Mouse (Mus musculus) stomach, embryonic 14.5 days (tissue): Measurements from ENCODE around the gene Cd320. TPM values are rescaled to one million over a fixed set of nuclear protein-coding genes. Genes with fewer than 3 reads are reported as not detected.
A peak's percentile ranks its signal among the peaks of the same experiment; 100 is the strongest.

Source experiments
- ATAC-seq: fragments of 200-750 bp; cut with Nextera tagmentation; 2 replicates; pipeline ENCODE4 v1.8.0; 2017; ENCODE audit warnings: low read depth, moderate TSS enrichment; ENCODE audit not compliant: insufficient number of reproducible peaks, insufficient read depth, low FRiP score
- H3K27ac ChIP-seq: fragments of 300-500 bp; sonication (generic); 2 replicates; pipeline ENCODE4 v1.5.1; 2014; ENCODE audit warnings: mild to moderate bottlenecking, low read length, moderate library complexity, mixed read lengths
- H3K27me3 ChIP-seq: fragments of 300-500 bp; sonication (generic); 2 replicates; pipeline ENCODE4 v1.6.1; 2014; ENCODE audit warnings: low read length, control low read depth, mixed read lengths; ENCODE audit not compliant: control insufficient read depth, insufficient read depth
- H3K36me3 ChIP-seq: fragments of 300-500 bp; sonication (generic); 2 replicates; pipeline ENCODE4 v1.6.1; 2014; ENCODE audit warnings: mild to moderate bottlenecking, control low read depth, low read length, moderate library complexity, mixed read lengths; ENCODE audit not compliant: control insufficient read depth, insufficient read depth
- H3K4me1 ChIP-seq: fragments of 300-500 bp; sonication (generic); 2 replicates; pipeline ENCODE4 v1.6.1; 2014; ENCODE audit warnings: low read length, control low read depth, mixed read lengths; ENCODE audit not compliant: control insufficient read depth, insufficient read depth
- H3K4me2 ChIP-seq: fragments of 300-500 bp; sonication (generic); replicated peaks from 2 replicates; pipeline ENCODE4 v1.6.1; 2014; ENCODE audit warnings: low read depth, low read length, control low read depth
- H3K4me3 ChIP-seq: fragments of 300-500 bp; sonication (generic); 2 replicates; pipeline ENCODE4 v1.5.1; 2014; ENCODE audit warnings: low read depth, low read length, control low read depth
- H3K9ac ChIP-seq: fragments of 300-500 bp; sonication (generic); replicated peaks from 2 replicates; pipeline ENCODE4 v1.6.1; 2014; ENCODE audit warnings: low read depth, mild to moderate bottlenecking, control low read depth, low read length, moderate library complexity, mixed read lengths
- H3K9me3 ChIP-seq: fragments of 300-500 bp; sonication (generic); 2 replicates; pipeline ENCODE4 v1.6.1; 2016; ENCODE audit warnings: low read depth, low read length, control low read depth; ENCODE audit not compliant: control insufficient read depth
- WGBS: fragments of 180-500 bp; shearing (Covaris S2); extraction: QIAGEN DNeasy Blood & Tissue Kit; methylation state at CpG from one replicate; pipeline ENCODE4 v1.1.7; 2014; 5-methylcytosine and 5-hydroxymethylcytosine counted together
- polyA plus RNA-seq: library from polyadenylated mRNA; unstranded; fragments of >200 nt; fragmentation: Nextera tagmentation; extraction: Ambion mirVana; gene quantifications from 2 replicates; pipeline ENCODE4 v1.2.1, GENCODE M21; 2014

The Cd320 gene
- 75.6 and 79.6 TPM in 2 replicates for polyA plus RNA-seq

DNA sequence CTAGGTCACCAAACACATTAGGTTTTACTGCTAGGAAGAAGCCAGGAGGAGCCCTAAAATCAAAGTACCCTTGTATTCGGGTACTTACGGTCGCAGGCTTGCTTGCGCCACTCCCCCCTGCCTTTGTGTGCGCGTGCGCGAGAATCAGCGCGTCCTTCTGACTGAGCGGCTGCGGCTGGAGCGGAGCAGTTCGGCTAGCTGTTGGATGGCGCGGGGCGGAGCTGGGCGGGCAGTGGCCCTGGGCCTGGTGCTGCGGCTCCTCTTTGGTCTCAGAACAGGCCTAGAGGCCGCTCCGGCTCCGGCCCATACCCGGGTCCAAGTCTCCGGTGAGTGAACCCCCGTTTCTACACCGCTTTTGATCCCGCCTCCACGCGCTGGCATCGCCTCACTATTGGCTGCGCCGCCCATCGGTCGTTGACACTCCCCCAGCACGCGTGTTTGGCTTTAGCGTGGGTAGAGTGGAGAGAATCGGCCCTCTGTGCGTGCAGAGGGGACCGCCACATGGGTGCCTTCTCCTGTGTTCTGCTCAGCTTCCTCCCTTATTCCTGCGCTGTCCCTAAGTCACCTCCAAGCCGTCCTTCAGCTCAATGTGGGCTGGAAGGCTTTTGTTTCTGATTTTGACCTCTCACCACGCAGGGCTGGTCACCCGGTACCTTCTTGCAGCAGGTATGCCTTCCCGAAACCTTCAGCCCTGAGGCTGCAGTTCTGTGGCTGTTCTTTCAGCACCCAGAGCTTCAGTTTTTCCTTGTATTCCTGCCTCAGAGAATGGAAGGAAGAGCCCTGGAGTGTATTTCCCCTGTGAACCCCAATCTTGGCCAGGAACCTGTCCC, at the start of gene Cd320:
Cd320 (plus strand) TSS at position 126 of the 830 bp plus-strand sequence.
- peaks cover 9% of the 10 kb centered on the region for H3K36me3 ChIP-seq
- no peaks in the 10 kb centered on the region for H3K9me3 ChIP-seq
- ATAC-seq = peak; percentile 90
- H3K4me1 ChIP-seq = peaks cover 4% of the 10 kb centered on the region; the same call in 1 of the 2 replicates
- H3K27ac ChIP-seq = peak within 1 kb of the TSS; percentile 33; the same call in 1 of the 2 replicates
- H3K27me3 ChIP-seq = no peaks in the 10 kb centered on the region
- WGBS = under 1% methylated on average over 45 of the region's 45 CpGs
- peak within 1 kb of the TSS; percentile 61 for H3K4me3 ChIP-seq
- H3K4me2 ChIP-seq = peak within 1 kb of the TSS; percentile 91
- peak within 1 kb of the TSS; percentile 45 for H3K9ac ChIP-seq

DNA sequence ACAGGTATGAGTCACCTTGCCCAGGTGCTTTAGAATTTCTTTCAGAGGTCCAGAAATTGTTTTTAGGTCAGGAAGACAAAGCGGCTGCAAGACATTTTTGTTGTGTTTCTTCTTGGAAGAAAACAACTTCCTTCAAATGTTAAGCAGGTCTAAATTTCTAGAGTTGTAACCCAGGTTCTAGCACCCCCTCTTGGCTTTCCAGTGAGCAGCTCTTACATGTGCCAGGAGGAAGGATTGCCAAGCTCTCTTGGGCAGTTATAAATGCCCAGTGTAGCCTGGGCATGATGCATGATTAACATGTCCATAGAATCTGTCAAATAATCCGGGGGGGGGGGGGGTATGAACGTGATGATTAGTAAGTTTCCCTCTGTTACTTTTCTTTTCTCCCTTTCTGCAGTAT, 44.6 kb upstream of the Cd320 start:
- no peaks in the 10 kb centered on the region for H3K4me1 ChIP-seq
- no peak for ATAC-seq
- no peaks in the 10 kb centered on the region for H3K36me3 ChIP-seq
- H3K9me3 ChIP-seq = no peaks in the 10 kb centered on the region
- 55% methylated on average over 3 of the region's 3 CpGs for WGBS
- H3K27me3 ChIP-seq = no peaks in the 10 kb centered on the region
- no peak overlapping the region for H3K4me2 ChIP-seq
- H3K4me3 ChIP-seq = no peak overlapping the region
- H3K9ac ChIP-seq = no peak overlapping the region
- no peak overlapping the region for H3K27ac ChIP-seq

DNA sequence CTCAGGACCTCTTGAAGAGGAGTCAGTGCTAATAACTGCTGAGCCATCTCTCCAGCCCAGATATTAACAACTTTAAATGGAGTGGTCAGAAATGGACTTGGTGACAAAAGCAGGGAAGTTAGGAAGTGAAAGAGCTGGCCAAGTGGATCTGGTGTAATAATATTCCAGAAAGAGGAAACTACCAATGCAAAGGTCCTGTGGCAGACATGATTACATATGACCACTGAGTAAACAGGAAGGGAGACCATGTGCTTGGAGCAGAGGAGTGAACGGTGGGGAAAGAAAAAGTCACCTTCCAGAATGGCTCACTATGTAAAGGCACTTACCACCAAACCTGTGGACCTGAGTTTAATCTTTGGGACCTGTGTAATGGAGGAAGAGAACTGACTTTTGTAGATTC, 43.6 kb upstream of the Cd320 start:
- Histone ChIP-seq H3K27ac (no peak overlapping the region), H3K9me3 (no peaks in the 10 kb centered on the region), H3K27me3 (no peaks in the 10 kb centered on the region), H3K4me2 (no peak overlapping the region), H3K4me3 (no peak overlapping the region), H3K4me1 (no peaks in the 10 kb centered on the region), H3K36me3 (no peaks in the 10 kb centered on the region), H3K9ac (no peak overlapping the region)
- WGBS = 46% methylated on average over 1 of the region's 1 CpGs
- no peak for ATAC-seq

DNA sequence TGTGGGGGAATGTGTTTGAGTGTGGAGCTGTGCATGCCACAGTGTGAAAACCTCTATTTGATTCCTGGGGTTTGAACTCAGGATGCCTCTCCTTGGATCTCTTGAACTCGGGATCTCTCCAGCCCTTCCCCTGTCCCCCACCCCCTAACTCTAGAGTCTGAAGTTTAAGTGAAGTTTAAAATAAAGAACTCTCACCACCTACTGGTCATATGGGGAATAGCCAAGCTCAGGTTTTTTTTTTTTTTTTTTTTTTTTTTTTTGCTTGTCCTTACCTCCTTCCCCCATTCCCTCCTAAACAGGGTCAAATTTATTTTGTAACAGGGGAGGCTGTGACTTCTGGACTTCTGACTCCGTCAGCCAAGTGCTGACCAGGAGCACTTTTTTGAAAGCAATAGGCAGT, 40.7 kb upstream of the Cd320 start:
- Histone ChIP-seq H3K9ac (no peak overlapping the region), H3K4me2 (no peak overlapping the region), H3K27me3 (no peaks in the 10 kb centered on the region), H3K27ac (no peak overlapping the region), H3K9me3 (no peaks in the 10 kb centered on the region), H3K36me3 (no peaks in the 10 kb centered on the region), H3K4me3 (no peak overlapping the region), H3K4me1 (no peaks in the 10 kb centered on the region)
- ATAC-seq = no peak
- 0% methylated on average over 2 of the region's 2 CpGs for WGBS

DNA sequence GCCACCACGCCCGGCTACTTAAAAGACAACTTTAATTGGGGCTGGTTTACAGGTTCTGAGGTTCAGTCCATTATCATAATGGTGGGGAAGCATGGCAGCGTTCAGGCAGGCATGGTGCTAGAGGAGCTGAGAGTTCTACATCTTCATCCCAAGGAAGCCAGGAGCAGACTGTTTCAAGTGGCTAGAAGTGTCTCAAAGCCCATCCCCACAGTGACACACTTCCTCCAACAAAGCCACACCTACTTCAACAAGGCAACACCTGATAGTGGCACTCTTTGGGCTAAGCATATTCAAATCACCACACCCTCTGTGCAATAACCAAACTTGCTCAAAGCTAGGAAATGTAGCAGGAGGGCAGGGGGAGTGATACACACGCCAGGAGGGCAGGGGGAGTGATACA, 38.7 kb upstream of the Cd320 start:
- Histone ChIP-seq H3K36me3 (no peaks in the 10 kb centered on the region), H3K27me3 (no peaks in the 10 kb centered on the region), H3K4me3 (no peak overlapping the region), H3K27ac (no peak overlapping the region), H3K9ac (no peak overlapping the region), H3K4me2 (no peak overlapping the region), H3K9me3 (no peaks in the 10 kb centered on the region), H3K4me1 (no peaks in the 10 kb centered on the region)
- WGBS = 55% methylated on average over 4 of the region's 4 CpGs
- ATAC-seq = no peak

DNA sequence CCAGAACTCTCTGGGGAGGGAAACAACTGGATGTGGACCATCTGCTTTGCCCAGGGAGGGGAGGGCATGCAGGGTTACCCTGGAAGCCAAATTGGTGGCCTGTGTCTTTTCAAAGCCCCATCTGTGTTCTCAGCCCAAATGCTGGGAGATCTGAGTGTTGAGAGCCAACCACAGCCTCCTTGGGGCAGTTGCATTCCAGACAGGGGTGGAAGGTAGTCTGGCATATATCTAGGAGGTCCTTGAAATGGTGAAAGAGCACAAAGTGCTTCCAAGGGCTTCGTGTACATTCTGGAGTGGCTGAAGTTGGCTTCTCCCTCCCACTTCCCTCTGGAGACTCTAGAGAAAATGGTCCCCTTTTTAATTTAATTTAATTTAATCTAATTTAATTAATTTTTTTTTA, 38.1 kb upstream of the Cd320 start:
- H3K27me3 ChIP-seq = no peaks in the 10 kb centered on the region
- no peak for ATAC-seq
- whole genome bisulfite sequencing = 27% methylated on average over 1 of the region's 1 CpGs

DNA sequence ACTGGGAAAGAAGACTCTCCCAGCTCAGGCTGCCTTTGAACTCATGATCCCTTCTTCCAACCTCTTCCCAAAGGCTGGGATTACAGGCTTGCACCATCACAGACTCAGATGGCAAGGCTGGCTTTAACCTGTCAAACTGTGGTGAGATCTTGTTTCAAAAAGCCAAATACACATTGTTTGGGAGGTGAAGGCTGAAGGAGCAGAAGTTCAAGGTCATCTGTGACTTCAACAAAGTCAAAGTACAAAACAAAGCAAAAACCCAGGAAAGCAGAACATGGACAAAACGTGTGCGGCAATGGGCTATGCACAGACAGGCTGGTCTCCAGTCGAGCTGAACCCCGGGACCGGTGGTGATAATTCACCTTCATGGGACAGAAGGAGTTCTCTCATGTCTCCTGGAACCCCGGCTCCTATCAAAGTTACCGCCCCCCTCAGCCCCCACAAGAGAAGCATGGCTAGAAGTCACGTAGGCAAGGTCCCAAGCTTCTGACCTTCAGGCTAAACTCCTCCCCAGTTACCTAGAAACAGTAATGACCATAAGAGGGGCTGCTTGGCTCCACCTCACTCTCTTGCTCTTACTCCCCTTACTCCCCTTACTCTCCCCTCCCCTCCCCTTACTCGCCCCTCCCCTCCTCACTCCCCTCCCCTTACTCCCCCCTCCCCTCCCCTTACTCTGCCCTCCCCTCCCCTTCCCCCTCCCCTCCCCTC, 35.6 kb upstream of the Cd320 start:
- WGBS = 44% methylated on average over 8 of the region's 9 CpGs
- no peaks in the 10 kb centered on the region for H3K36me3 ChIP-seq
- no peak overlapping the region for H3K4me2 ChIP-seq
- H3K4me3 ChIP-seq = no peak overlapping the region
- no peak overlapping the region for H3K9ac ChIP-seq
- H3K27ac ChIP-seq = no peak overlapping the region
- H3K4me1 ChIP-seq = no peaks in the 10 kb centered on the region
- no peaks in the 10 kb centered on the region for H3K9me3 ChIP-seq
- H3K27me3 ChIP-seq = no peaks in the 10 kb centered on the region
- no peak for ATAC-seq

More for the DNA sequence above, 38.1 kb upstream of the Cd320 start:
- Histone ChIP-seq H3K4me2 (no peak overlapping the region), H3K9ac (no peak overlapping the region), H3K36me3 (no peaks in the 10 kb centered on the region), H3K9me3 (no peaks in the 10 kb centered on the region), H3K27ac (no peak overlapping the region), H3K4me1 (no peaks in the 10 kb centered on the region), H3K4me3 (no peak overlapping the region)

DNA sequence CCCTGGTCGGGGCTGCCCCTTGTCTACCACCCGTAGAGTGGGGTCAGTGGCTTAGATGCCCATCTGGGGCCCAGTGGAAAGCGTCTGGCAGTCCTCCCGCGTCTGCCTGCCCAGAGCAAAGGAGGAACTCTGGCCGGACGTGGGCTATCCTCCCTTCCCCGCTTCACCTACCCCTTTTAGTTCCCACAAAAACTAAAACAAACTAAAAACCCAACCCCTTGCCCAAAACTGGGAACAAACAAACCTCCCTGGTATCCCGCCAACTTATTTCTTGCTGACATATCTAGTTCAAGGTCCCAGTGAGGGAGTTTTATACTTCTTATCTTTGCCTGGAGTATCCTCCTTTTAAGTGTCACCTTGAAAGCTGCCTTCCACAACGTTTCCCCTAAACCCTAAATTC, 34.7 kb upstream of the Cd320 start:
- Histone ChIP-seq H3K9me3 (no peaks in the 10 kb centered on the region), H3K27me3 (no peaks in the 10 kb centered on the region), H3K9ac (no peak overlapping the region), H3K4me2 (no peak overlapping the region), H3K4me1 (no peaks in the 10 kb centered on the region), H3K36me3 (no peaks in the 10 kb centered on the region), H3K4me3 (no peak overlapping the region), H3K27ac (no peak overlapping the region)
- ATAC-seq = no peak
- WGBS = 30% methylated on average over 10 of the region's 10 CpGs
